Mouse (Mus musculus) colon, adult 2 months (tissue): Measurements from ENCODE around the gene Ces2e. TPM values are rescaled to one million over a fixed set of nuclear protein-coding genes. Genes with fewer than 3 reads are reported as not detected.

ENCODE experiments used
- polyA plus RNA-seq: library from polyadenylated mRNA; depleted of rRNA; stranded (reverse); fragments of >200 nt; gene quantifications from 2 replicates; pipeline ENCODE4 v1.2.3, GENCODE M21; 2012; rRNA removed

Gene Ces2e
- polyA plus RNA-seq: 130 and 172 TPM in 2 replicates

GRCm38 (mm10) chr8:104925972-104926596 lies at the start of gene Ces2e:
Ces2e (plus strand) TSS chr8:104926260.

GRCm38 (mm10) chr8:104947056-104947455 lies 21.0 kb downstream of the Ces2e start, which contains the start of gene Ces2f:
Ces2f (plus strand) TSS chr8:104947356.

GRCm38 (mm10) chr8:104961537-104961961 lies 35.5 kb downstream of the Ces2e start, which contains the start of gene Ces2g:
Ces2g (plus strand) TSS chr8:104961718.

Other genes starting within 250 kb of the Ces2e start
- gene Ces2a, start 192.3 kb upstream of the Ces2e start, polyA plus RNA-seq: 196 and 272 TPM in 2 replicates
- 3.7 and 7.7 TPM in 2 replicates for gene Ces2b, start 94.7 kb upstream of the Ces2e start, polyA plus RNA-seq
- 229 and 275 TPM in 2 replicates for gene Ces2c, start 79.2 kb upstream of the Ces2e start, polyA plus RNA-seq
- 0.15 and 0.16 TPM in 2 replicates for gene Ces2f, start 21.1 kb downstream of the Ces2e start, polyA plus RNA-seq
- 7.1 and 11.1 TPM in 2 replicates for gene Ces2g, start 35.5 kb downstream of the Ces2e start, polyA plus RNA-seq
- 0.15 and 0.19 TPM in 2 replicates for gene Ces2h, start 74.6 kb downstream of the Ces2e start, polyA plus RNA-seq
- gene Ces3a, start 122.3 kb downstream of the Ces2e start, polyA plus RNA-seq: not detected in 2 replicates
- 0.07 TPM in 1 of 2 replicates, not detected in the other for gene Ces3b, start 157.5 kb downstream of the Ces2e start, polyA plus RNA-seq
- not detected in 2 replicates for gene Ces4a, start 205.5 kb downstream of the Ces2e start, polyA plus RNA-seq
- 6.9 and 10.0 TPM in 2 replicates for gene Cbfb, start 244.4 kb downstream of the Ces2e start, polyA plus RNA-seq